Mouse (Mus musculus) cortical plate, adult 2 months (tissue): Measurements from ENCODE around the gene Rnf212b.

Experiments
- CTCF ChIP-seq: fragments of 200-500 bp; IDR thresholded peaks from 2 replicates; pipeline ENCODE4 v1.5.1; 2011; ENCODE audit warnings: mild to moderate bottlenecking, control low read depth, low read length; ENCODE audit not compliant: insufficient read depth; ENCODE audit errors: extremely low read depth
- POLR2A ChIP-seq: fragments of 200-500 bp; IDR thresholded peaks from 2 replicates; pipeline ENCODE4 v1.6.1; 2011; ENCODE audit warnings: mild to moderate bottlenecking, low read length, control low read depth; ENCODE audit not compliant: insufficient read depth; ENCODE audit errors: extremely low read depth

- TF ChIP-seq POLR2A, result no peak
- TF ChIP-seq CTCF, result no peak
Observed at GRCm38 (mm10) chr14:54769068-54769425, 44.9 kb upstream of the Rnf212b start.
